30 mouse cellular contexts compared by ENCODE assay signal in the genomic region with DNA sequence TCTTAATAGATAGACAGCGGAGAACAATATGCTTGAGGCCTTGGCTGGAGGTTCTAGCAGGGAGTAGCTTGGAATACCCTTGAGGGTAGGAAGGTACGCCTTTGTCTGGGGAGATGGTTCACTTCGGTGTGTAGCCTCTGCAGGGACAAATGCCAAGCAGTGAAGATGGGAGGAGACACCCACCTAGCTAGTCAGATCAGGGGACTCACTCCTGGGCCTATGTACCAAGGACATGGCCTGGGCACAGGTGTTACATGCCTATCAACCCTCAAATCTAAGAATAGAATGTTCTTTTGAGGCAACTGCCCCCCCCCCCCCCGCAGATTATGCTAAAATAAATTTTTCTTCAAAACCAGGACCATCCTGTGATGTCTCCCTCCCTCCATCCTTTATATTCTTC.
DNase-seq lines count a peak whose midpoint lies in the region; ATAC-seq lines count a peak whose summit lies in the region.
"Had no signal": no experiment of that assay in that cellular context is flagged by ENCODE, and none has a peak within 500 bp of the region (broad histone marks: within the 10 kb centered on the region; RNA-seq: fewer than 3 reads in every experiment).

No protein-coding gene starts in this region.

- no peak for ATAC-seq in heart, embryonic 12.5 days (ENCODE audit: insufficient number of reproducible peaks, low FRiP score)
- no peak for ATAC-seq in lung, embryonic 16.5 days (ENCODE audit: low read depth)
- ATAC-seq in limb, embryonic 12.5 days (ENCODE audit: insufficient number of reproducible peaks, insufficient read depth, low FRiP score, low TSS enrichment, low read depth), result no peak
- ATAC-seq in stomach, embryonic 14.5 days (ENCODE audit: insufficient number of reproducible peaks, insufficient read depth, low FRiP score, low read depth), result no peak
- no peak for ATAC-seq in activated CD4-positive, CD25-positive, alpha-beta regulatory T cell, adult 4 months
- ATAC-seq: forebrain, embryonic 15.5 days; inflammation-experienced regulatory T-cells, adult 6 months had no signal

- H3K9ac ChIP-seq in heart, embryonic 12.5 days, result no peak overlapping the region
- H3K9ac ChIP-seq in lung, embryonic 16.5 days (ENCODE audit: low read length), result no peak overlapping the region
- H3K9ac ChIP-seq in limb, embryonic 12.5 days (replicated peaks), result no peak overlapping the region
- no peak overlapping the region for H3K9ac ChIP-seq in stomach, embryonic 14.5 days (replicated peaks; ENCODE audit: low read depth, low read length)
- H3K9ac ChIP-seq: forebrain, embryonic 15.5 days; hindbrain, embryonic 15.5 days; liver, embryonic 15.5 days had no signal

- H3K4me3 ChIP-seq in heart, embryonic 10.5 days, result no peak overlapping the region
- no peak overlapping the region for H3K4me3 ChIP-seq in heart, embryonic 12.5 days
- H3K4me3 ChIP-seq in lung, embryonic 16.5 days (ENCODE audit: low read length), result no peak overlapping the region
- H3K4me3 ChIP-seq in limb, embryonic 12.5 days (replicated peaks), result no peak overlapping the region
- H3K4me3 ChIP-seq in stomach, embryonic 14.5 days (ENCODE audit: low read depth, low read length), result no peak overlapping the region
- H3K4me3 ChIP-seq: forebrain, embryonic 15.5 days; hindbrain, embryonic 15.5 days; liver, embryonic 15.5 days; megakaryocyte, embryonic 14.5 days had no signal

- no peaks in the 10 kb centered on the region for H3K36me3 ChIP-seq in heart, embryonic 10.5 days
- H3K36me3 ChIP-seq in heart, embryonic 12.5 days, result no peaks in the 10 kb centered on the region
- H3K36me3 ChIP-seq in lung, embryonic 16.5 days (ENCODE audit: control insufficient read depth, insufficient read depth, low read length), result no peaks in the 10 kb centered on the region
- H3K36me3 ChIP-seq in limb, embryonic 12.5 days, result no peaks in the 10 kb centered on the region
- H3K36me3 ChIP-seq in stomach, embryonic 14.5 days (ENCODE audit: control insufficient read depth, insufficient read depth, low read length), result no peaks in the 10 kb centered on the region
- H3K36me3 ChIP-seq: forebrain, embryonic 15.5 days; hindbrain, embryonic 15.5 days; liver, embryonic 15.5 days had no signal

- peak overlapping the region; percentile 36; the same call in 1 of the 2 replicates for H3K27ac ChIP-seq in heart, embryonic 10.5 days
- no peak overlapping the region for H3K27ac ChIP-seq in heart, embryonic 12.5 days (ENCODE audit: poor library complexity, severe bottlenecking)
- H3K27ac ChIP-seq in lung, embryonic 16.5 days (ENCODE audit: low read length), result peak overlapping the region; percentile 83
- peak overlapping the region; percentile 13 for H3K27ac ChIP-seq in limb, embryonic 12.5 days
- H3K27ac ChIP-seq in stomach, embryonic 14.5 days (ENCODE audit: low read length), result peak overlapping the region; percentile 75; the same call in 1 of the 2 replicates

- 83% methylated on average over 4 of the region's 4 CpGs for WGBS in heart, embryonic 10.5 days
- 83% methylated on average over 4 of the region's 4 CpGs for WGBS in heart, embryonic 12.5 days
- WGBS in lung, embryonic 16.5 days, result 79% methylated on average over 4 of the region's 4 CpGs
- WGBS in limb, embryonic 12.5 days, result 82% methylated on average over 4 of the region's 4 CpGs
- 86% methylated on average over 4 of the region's 4 CpGs for WGBS in stomach, embryonic 14.5 days

- no peak for DNase-seq in heart, embryonic 10.5 days (ENCODE audit: low spot score)
- DNase-seq in lung, postnatal 25 days (ENCODE audit: low spot score), result no peak
- DNase-seq: adrenal gland, adult 8-10 months; B cell, adult 2 months; cerebellum, adult 2 months; cerebellum, postnatal 14 days; gastrocnemius, postnatal 14 days; heart, adult 11 months; heart, postnatal 4 days; kidney, adult 18-20 months; kidney, postnatal 4 days; layer of hippocampus, postnatal 36 days; left cerebral cortex, postnatal 4 days; lung, postnatal 14 days; midbrain, embryonic 14.5 days; right cerebral cortex, adult 18-20 months; spleen, adult 18-20 months; thymus, adult 2 months; thymus, postnatal 36 days had no signal

- no peaks in the 10 kb centered on the region for H3K9me3 ChIP-seq in heart, embryonic 10.5 days
- no peaks in the 10 kb centered on the region for H3K9me3 ChIP-seq in heart, embryonic 12.5 days (replicated peaks)
- no peaks in the 10 kb centered on the region for H3K9me3 ChIP-seq in lung, embryonic 16.5 days (ENCODE audit: control insufficient read depth, low read length)
- no peaks in the 10 kb centered on the region for H3K9me3 ChIP-seq in limb, embryonic 12.5 days
- no peaks in the 10 kb centered on the region for H3K9me3 ChIP-seq in stomach, embryonic 14.5 days (ENCODE audit: control insufficient read depth, low read depth, low read length)
- H3K9me3 ChIP-seq: forebrain, embryonic 15.5 days; hindbrain, embryonic 15.5 days; liver, embryonic 15.5 days had no signal

- no peak overlapping the region for H3K4me2 ChIP-seq in heart, embryonic 12.5 days
- H3K4me2 ChIP-seq in lung, embryonic 16.5 days (ENCODE audit: low read depth, low read length), result no peak overlapping the region
- H3K4me2 ChIP-seq in limb, embryonic 12.5 days, result no peak overlapping the region
- H3K4me2 ChIP-seq in stomach, embryonic 14.5 days (replicated peaks; ENCODE audit: low read depth, low read length), result no peak overlapping the region
- H3K4me2 ChIP-seq: forebrain, embryonic 15.5 days; heart, embryonic 11.5 days; hindbrain, embryonic 15.5 days; liver, embryonic 15.5 days had no signal

- H3K27me3 ChIP-seq in heart, embryonic 10.5 days (ENCODE audit: insufficient read depth, poor library complexity, severe bottlenecking), result no peaks in the 10 kb centered on the region
- H3K27me3 ChIP-seq in heart, embryonic 12.5 days (replicated peaks), result no peaks in the 10 kb centered on the region
- H3K27me3 ChIP-seq in lung, embryonic 16.5 days (ENCODE audit: control insufficient read depth, insufficient read depth, low read depth, low read length), result no peaks in the 10 kb centered on the region
- H3K27me3 ChIP-seq in limb, embryonic 12.5 days, result no peaks in the 10 kb centered on the region; the same call in 1 of the 2 replicates
- H3K27me3 ChIP-seq in stomach, embryonic 14.5 days (ENCODE audit: control insufficient read depth, insufficient read depth, low read length), result no peaks in the 10 kb centered on the region
- H3K27me3 ChIP-seq: forebrain, embryonic 15.5 days; hindbrain, embryonic 15.5 days; liver, embryonic 15.5 days; megakaryocyte, embryonic 14.5 days had no signal

- peaks cover 82% of the 10 kb centered on the region for H3K4me1 ChIP-seq in heart, embryonic 10.5 days
- peaks cover 79% of the 10 kb centered on the region for H3K4me1 ChIP-seq in heart, embryonic 12.5 days (replicated peaks)
- H3K4me1 ChIP-seq in lung, embryonic 16.5 days (replicated peaks; ENCODE audit: control insufficient read depth, insufficient read depth, low read length), result peaks cover 72% of the 10 kb centered on the region
- H3K4me1 ChIP-seq in limb, embryonic 12.5 days (replicated peaks), result peaks cover 83% of the 10 kb centered on the region
- H3K4me1 ChIP-seq in stomach, embryonic 14.5 days (ENCODE audit: control insufficient read depth, insufficient read depth, low read length), result peaks cover 59% of the 10 kb centered on the region
- H3K4me1 ChIP-seq: megakaryocyte, embryonic 14.5 days had no signal
